Mouse (Mus musculus) forebrain, postnatal 0 days (tissue): ENCODE results near the gene Tcf23. TPM values are rescaled to one million over a fixed set of nuclear protein-coding genes. Genes with fewer than 3 reads are reported as not detected.
A peak's percentile ranks its signal among the peaks of the same experiment; 100 is the strongest.

ENCODE experiments used
- ATAC-seq: fragments of 200-750 bp; cut with Nextera tagmentation; 2 replicates; pipeline ENCODE4 v1.8.0; 2017; ENCODE audit warnings: mild to moderate bottlenecking, moderate library complexity
- DNase-seq: peaks from one replicate; pipeline ENCODE4 v3.0.0-alpha.2; 2015
- H3K27ac ChIP-seq: fragments of 300-500 bp; sonication (generic); 2 replicates; pipeline ENCODE4 v1.5.1; 2014; ENCODE audit warnings: low read depth, mild to moderate bottlenecking, antibody characterized with exemption, low read length, moderate library complexity, mixed read lengths
- H3K27me3 ChIP-seq: fragments of 300-500 bp; sonication (generic); 2 replicates; pipeline ENCODE4 v1.6.1; 2014; ENCODE audit warnings: mild to moderate bottlenecking, low read length, mixed read lengths; ENCODE audit not compliant: insufficient read depth
- H3K36me3 ChIP-seq: fragments of 300-500 bp; sonication (generic); 2 replicates; pipeline ENCODE4 v1.6.1; 2014; ENCODE audit warnings: mild to moderate bottlenecking, moderate library complexity; ENCODE audit not compliant: insufficient read depth
- H3K4me1 ChIP-seq: fragments of 300-500 bp; sonication (generic); 2 replicates; pipeline ENCODE4 v1.6.1; 2014; ENCODE audit warnings: antibody characterized with exemption; ENCODE audit not compliant: insufficient read depth
- H3K4me2 ChIP-seq: fragments of 300-500 bp; sonication (generic); 2 replicates; pipeline ENCODE4 v1.6.1; 2014; ENCODE audit warnings: low read depth, mild to moderate bottlenecking, moderate library complexity
- H3K4me3 ChIP-seq: fragments of 300-500 bp; sonication (generic); 2 replicates; pipeline ENCODE4 v1.5.1; 2014; ENCODE audit warnings: low read depth, low read length, mixed read lengths
- H3K9ac ChIP-seq: fragments of 300-500 bp; sonication (generic); 2 replicates; pipeline ENCODE4 v1.6.1; 2014; ENCODE audit warnings: mild to moderate bottlenecking
- H3K9me3 ChIP-seq: fragments of 300-500 bp; sonication (generic); 2 replicates; pipeline ENCODE4 v1.6.1; 2016; ENCODE audit warnings: low read length
- CTCF ChIP-seq: sonication (generic); IDR thresholded peaks from 2 replicates; pipeline ENCODE4 v1.5.1; 2016; ENCODE audit warnings: antibody characterized with exemption, control low read depth, low read depth
- WGBS: fragments of 180-500 bp; shearing (Covaris S2); extraction: QIAGEN DNeasy Blood & Tissue Kit; methylation state at CpG from one replicate; pipeline ENCODE4 v1.1.7; 2014; 5-methylcytosine and 5-hydroxymethylcytosine counted together
- polyA plus RNA-seq: library from polyadenylated mRNA; unstranded; fragments of >200 nt; fragmentation: Nextera tagmentation; extraction: Ambion mirVana; gene quantifications from 2 replicates; pipeline ENCODE4 v1.2.1, GENCODE M21; 2015
- total RNA-seq: library from RNA; depleted of rRNA; stranded (reverse); fragments of >200 nt; gene quantifications from 2 replicates; pipeline ENCODE4 v1.2.3, GENCODE M21; 2014

The Tcf23 gene
- total and polyA plus RNA-seq, 2 experiments from 2014 or later = not detected

DNA sequence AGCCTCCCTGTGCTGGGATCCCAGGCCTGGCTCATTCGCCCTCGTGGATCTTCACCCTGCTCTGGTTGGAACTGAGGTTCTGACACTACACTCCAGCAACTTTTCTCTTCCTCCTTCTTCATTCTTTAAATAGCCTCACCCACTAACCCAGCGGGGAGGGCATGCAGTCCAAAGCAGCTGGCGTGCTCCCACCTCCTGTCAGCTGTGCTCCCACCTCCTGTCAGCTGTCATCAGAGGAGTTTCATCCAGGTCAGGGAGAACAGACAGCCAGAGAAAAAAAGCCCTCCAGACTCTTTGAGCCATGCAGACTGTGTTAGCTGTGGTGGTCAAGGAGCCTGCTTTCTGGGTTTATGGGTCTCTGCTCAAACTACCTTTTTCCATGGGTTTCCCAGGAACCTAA is 37.1 kb upstream of the Tcf23 start:
- no peak overlapping the region for H3K4me3 ChIP-seq
- TF ChIP-seq CTCF = no peak
- no peaks in the 10 kb centered on the region for H3K4me1 ChIP-seq
- DNase-seq (no peak), ATAC-seq (no peak)
- 87% methylated on average over 4 of the region's 4 CpGs for WGBS
- peaks cover 8% of the 10 kb centered on the region; the same call in 1 of the 2 replicates for H3K36me3 ChIP-seq
- no peak overlapping the region for H3K27ac ChIP-seq
- H3K9ac ChIP-seq = no peak overlapping the region
- H3K9me3 ChIP-seq = no peaks in the 10 kb centered on the region
- no peak overlapping the region for H3K4me2 ChIP-seq
- no peaks in the 10 kb centered on the region for H3K27me3 ChIP-seq

GRCm38 (mm10) chr5:30933705-30934104 is 34.8 kb upstream of the Tcf23 start:
- DNase-seq (no peak), ATAC-seq (no peak)
- no peak overlapping the region for H3K27ac ChIP-seq
- WGBS = 63% methylated on average over 5 of the region's 5 CpGs
- H3K4me3 ChIP-seq = no peak overlapping the region
- no peak for TF ChIP-seq CTCF
- no peaks in the 10 kb centered on the region for H3K27me3 ChIP-seq
- no peaks in the 10 kb centered on the region for H3K9me3 ChIP-seq
- H3K4me1 ChIP-seq = no peaks in the 10 kb centered on the region
- H3K36me3 ChIP-seq = peaks cover 8% of the 10 kb centered on the region; the same call in 1 of the 2 replicates
- H3K9ac ChIP-seq = no peak overlapping the region
- H3K4me2 ChIP-seq = no peak overlapping the region

DNA sequence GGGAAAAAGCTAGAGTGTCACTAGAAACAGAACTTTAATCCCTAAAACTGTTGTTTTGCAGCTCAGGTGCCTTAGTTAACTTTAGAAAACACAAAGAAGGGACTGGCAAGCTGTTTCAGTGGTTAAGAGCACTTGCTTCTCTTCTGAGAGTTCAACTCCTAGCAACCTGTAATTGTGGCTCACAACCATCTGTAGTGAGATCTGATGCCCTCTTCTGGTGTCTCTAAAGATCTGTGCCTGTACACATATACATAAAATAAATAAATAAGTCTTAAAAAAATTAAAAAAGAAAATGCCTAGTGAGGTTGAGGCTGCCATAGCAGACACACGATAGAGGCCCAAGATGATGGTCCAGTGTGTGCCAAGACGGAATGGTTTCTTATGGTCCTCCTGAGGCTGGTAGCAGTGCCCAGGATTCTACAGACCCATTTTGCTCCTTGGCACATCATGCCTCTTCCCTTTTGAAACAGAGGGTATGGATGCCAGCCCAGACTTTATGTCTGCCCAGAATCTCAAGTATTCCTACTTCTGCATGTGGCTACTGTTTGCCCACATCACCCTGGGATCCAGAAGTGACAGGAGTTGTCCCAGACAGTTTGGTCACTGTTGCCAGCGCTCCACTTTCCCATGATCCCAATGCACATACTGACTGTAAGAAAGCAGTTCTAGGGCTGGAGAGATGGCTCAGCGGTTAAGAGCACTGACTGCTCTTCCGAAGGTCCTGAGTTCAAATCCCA is 33.6 kb upstream of the Tcf23 start:
- no peaks in the 10 kb centered on the region for H3K27me3 ChIP-seq
- WGBS = 81% methylated on average over 5 of the region's 5 CpGs

DNA sequence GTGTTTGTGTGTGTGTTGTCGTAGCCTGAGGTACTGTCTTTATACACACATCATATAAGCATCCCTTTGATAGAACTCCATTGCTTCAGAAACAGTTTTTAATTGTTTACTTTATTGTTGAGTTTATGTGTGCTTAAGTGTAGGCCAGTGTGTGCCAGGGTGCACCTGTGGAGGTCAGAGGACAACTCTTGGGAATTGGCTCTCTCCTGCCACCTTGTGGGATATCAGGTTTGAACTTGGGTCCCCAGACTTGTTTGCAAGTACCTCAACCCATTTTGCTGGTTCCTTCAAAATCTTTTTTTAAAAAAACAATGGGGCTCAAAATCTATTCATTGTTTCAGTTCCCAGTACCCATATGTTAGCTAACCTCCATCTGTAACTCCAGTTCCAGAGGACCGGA is 25.5 kb upstream of the Tcf23 start:
- Histone ChIP-seq H3K4me1 (no peaks in the 10 kb centered on the region), H3K27me3 (no peaks in the 10 kb centered on the region), H3K9me3 (no peaks in the 10 kb centered on the region), H3K9ac (no peak overlapping the region), H3K4me3 (no peak overlapping the region), H3K27ac (no peak overlapping the region), H3K4me2 (no peak overlapping the region), H3K36me3 (no peaks in the 10 kb centered on the region)
- ATAC-seq (no peak), DNase-seq (no peak)
- 98% methylated on average over 2 of the region's 2 CpGs for WGBS
- peak; percentile 24; the same call in 1 of the 2 replicates for TF ChIP-seq CTCF

More for the DNA sequence above, 33.6 kb upstream of the Tcf23 start:
- H3K4me3 ChIP-seq = no peak overlapping the region
- H3K36me3 ChIP-seq = peaks cover 8% of the 10 kb centered on the region; the same call in 1 of the 2 replicates
- no peak overlapping the region for H3K9ac ChIP-seq
- ATAC-seq (peak; percentile 45), DNase-seq (no peak)
- peak; percentile 33; the same call in 1 of the 2 replicates for TF ChIP-seq CTCF
- no peaks in the 10 kb centered on the region for H3K4me1 ChIP-seq
- H3K9me3 ChIP-seq = no peaks in the 10 kb centered on the region
- no peak overlapping the region for H3K4me2 ChIP-seq
- H3K27ac ChIP-seq = no peak overlapping the region

DNA sequence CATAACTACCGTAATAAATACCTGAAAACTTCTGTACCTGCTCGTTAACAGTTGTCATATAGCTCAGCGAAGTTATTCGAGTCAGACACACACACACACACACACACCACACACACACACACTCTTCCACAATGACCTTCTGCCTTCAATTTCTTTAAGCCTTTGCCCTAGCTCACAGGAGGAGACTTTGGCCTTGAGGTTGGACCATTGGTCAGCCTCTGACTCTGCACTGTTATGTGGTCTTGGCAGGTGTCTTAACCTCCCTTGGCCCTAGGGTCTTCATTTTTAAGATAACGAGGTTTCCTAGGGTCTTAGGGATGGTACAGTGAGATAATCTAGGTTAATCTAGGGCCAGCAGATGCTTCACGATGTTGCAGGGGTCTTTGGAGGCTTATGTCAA is 24.1 kb upstream of the Tcf23 start:
- ATAC-seq = no peak
- no peak for TF ChIP-seq CTCF
- WGBS = 78% methylated on average over 6 of the region's 6 CpGs
- H3K36me3 ChIP-seq = no peaks in the 10 kb centered on the region
- peak overlapping the region; percentile 81 for H3K4me2 ChIP-seq
- H3K4me1 ChIP-seq = peaks cover 4% of the 10 kb centered on the region; the same call in 1 of the 2 replicates
- no peak for DNase-seq
- no peak overlapping the region for H3K27ac ChIP-seq
- H3K27me3 ChIP-seq = no peaks in the 10 kb centered on the region
- H3K4me3 ChIP-seq = peak overlapping the region; percentile 57; the same call in 1 of the 2 replicates
- no peak overlapping the region for H3K9ac ChIP-seq
- H3K9me3 ChIP-seq = no peaks in the 10 kb centered on the region

- DNase-seq (peak; percentile 83), ATAC-seq (peak; percentile 75)
- H3K27me3 ChIP-seq = no peaks in the 10 kb centered on the region
- H3K9me3 ChIP-seq = no peaks in the 10 kb centered on the region
- peak within 1 kb of the TSS; percentile 81 for H3K4me2 ChIP-seq
- H3K4me1 ChIP-seq = peaks cover 7% of the 10 kb centered on the region; the same call in 1 of the 2 replicates
- H3K9ac ChIP-seq = peak within 1 kb of the TSS; percentile 79
- peak; percentile 69 for TF ChIP-seq CTCF
- WGBS = 6% methylated on average over 44 of the region's 44 CpGs
- H3K36me3 ChIP-seq = no peaks in the 10 kb centered on the region
- peak within 1 kb of the TSS; percentile 57 for H3K4me3 ChIP-seq
- H3K27ac ChIP-seq = peak within 1 kb of the TSS; percentile 62; the same call in 1 of the 2 replicates
Observed at GRCm38 (mm10) chr5:30944956-30945781, 23.3 kb upstream of the Tcf23 start, which contains the start of gene Cgref1. Gene Cgref1, minus strand, starts transcription at chr5:30945591.

- peaks cover 20% of the 10 kb centered on the region for H3K36me3 ChIP-seq
- ATAC-seq = no peak
Observed at GRCm38 (mm10) chr5:30948620-30949019, 19.8 kb upstream of the Tcf23 start.

More at GRCm38 (mm10) chr5:30948620-30949019, 19.8 kb upstream of the Tcf23 start:
- Histone ChIP-seq H3K27me3 (no peaks in the 10 kb centered on the region), H3K4me2 (no peak overlapping the region), H3K27ac (no peak overlapping the region), H3K4me1 (peaks cover 13% of the 10 kb centered on the region; the same call in 1 of the 2 replicates), H3K9me3 (no peaks in the 10 kb centered on the region), H3K9ac (no peak overlapping the region), H3K4me3 (no peak overlapping the region)
- no peak for TF ChIP-seq CTCF
- DNase-seq = no peak
- 77% methylated on average over 5 of the region's 5 CpGs for WGBS
